Mouse (Mus musculus) ovary, postnatal 36 days (tissue): ENCODE measurements at regions not wholly inside any gene's neighbourhood (a gene's known extent, or its start where the extent isn't known, plus 50 kb on each side); places are given as distances from the start of the nearest gene placed in this dataset.
"Not testable (repeated sequence)": the region's sequence is repeated elsewhere in the genome, so short reads cannot be mapped to it uniquely, and the experiment has no call there.

ENCODE experiments used
- DNase-seq: peaks from one replicate; pipeline ENCODE4 v3.0.0; 2022; ENCODE audit warnings: low spot score, mixed read lengths

DNA sequence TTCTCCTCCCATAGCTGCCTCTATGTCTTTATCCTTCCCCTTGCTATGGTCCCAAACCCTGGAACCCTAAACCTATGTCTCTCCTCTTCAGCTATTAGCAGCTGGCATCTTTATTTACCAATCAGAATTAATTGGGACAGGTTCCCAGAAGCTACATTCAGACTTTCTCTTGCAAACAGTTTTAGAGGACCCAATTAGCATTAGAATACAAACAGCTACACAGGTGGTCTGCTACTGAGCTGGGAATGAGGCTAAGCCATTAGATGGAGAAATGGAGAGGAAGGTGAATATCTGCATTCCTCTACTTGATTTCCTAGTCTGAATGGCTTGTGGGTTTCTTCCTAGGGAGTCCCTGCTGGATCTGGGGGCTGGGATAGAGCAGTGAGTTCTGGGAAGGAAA is 611.9 kb downstream of the A830018L16Rik start:
- no peak for DNase-seq

DNA sequence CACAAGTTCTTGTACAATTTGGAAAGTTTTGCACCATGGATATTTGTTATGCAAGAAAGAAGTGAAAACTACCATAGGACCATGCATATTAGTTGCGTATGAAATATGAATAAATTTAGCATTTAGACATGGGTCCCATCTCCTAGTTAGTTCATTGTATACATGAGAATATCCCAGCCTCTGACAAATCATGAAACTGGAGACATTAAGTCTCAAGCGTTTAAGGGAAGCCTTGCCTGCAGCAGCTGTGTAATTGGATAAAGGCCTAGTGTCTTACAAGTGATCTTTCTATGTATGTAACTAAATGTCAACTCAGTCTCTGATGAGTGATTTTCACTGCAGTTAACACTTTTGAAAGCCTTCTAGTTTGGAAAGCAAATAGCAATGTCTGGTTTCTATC is 613.5 kb downstream of the A830018L16Rik start:
- no peak for DNase-seq

DNA sequence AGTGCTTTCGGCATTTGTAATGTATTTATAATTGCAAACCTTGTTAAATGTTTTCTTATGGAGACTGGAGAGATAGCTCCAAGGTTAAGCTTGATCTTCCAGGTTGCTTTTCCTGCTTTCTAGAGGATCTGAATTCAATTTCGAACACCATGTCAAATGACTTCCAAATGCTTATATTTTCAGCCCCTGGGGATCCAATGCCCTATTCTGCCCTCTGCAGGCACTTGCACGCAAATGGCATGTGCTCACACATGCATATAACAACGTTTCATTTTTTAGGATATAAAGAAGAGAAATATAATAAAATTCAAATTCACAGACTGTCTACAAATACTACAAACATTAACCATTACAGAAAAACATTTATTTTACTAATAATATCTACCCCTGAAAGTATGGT is 614.2 kb downstream of the A830018L16Rik start:
- no peak for DNase-seq

DNA sequence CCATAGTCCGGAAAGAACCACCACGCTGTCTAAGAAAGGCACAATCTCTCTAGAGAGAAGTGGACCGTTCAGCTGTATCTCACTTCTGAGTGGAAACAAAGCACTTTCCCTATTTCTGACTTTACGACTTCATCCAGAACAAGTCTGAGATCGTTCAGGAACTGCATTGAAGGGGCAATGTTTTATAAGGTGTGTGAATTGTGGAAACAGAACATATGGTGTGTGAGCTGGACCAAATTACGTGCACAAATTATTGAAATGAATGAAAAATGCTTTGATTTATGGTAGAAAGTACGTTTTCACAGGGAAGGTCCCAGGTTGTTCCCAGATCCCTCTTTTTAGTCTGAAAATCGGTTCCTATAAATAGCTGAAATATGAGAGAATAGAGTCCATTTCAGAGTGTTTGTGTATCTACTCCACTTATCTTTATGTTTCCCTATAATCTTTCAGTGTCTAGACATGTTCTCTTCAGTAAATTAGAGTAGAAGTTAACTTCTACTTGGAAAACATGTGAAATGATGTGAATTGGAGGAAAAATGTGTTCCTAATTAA is 638.1 kb downstream of the A830018L16Rik start:
- no peak for DNase-seq

DNA sequence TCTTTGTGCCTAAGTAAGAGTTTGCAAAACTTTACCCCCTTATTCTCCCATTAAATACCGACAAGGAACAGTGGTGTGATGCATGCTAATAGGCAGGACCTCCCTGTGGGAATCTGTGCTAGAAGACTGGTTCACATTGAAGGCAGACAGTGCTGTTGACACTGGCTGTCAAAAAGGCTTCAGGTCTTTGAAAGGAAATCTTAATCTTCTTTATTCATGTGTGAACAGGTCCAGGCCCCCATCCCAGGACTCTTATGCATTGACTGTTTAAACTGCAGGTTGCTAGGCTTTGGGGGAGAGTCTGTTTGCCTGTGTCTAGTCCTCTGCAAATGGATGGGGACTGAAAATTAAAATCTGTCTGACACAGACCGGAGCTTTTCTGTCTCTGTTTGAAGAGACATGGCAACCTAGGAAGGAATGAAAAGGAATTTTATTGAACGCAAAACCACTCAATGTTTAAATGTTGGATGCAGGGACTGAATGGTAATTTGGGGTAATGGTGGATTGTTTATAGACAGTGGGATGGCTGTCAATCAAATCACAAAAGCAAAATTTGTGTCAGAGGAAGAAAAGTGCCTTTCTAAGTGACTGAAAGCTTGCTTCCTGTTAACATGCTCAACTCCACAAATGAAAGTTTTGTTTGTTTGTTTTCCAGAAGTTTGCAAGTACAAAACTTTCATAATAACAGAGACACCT is 642.1 kb downstream of the A830018L16Rik start:
- no peak for DNase-seq

DNA sequence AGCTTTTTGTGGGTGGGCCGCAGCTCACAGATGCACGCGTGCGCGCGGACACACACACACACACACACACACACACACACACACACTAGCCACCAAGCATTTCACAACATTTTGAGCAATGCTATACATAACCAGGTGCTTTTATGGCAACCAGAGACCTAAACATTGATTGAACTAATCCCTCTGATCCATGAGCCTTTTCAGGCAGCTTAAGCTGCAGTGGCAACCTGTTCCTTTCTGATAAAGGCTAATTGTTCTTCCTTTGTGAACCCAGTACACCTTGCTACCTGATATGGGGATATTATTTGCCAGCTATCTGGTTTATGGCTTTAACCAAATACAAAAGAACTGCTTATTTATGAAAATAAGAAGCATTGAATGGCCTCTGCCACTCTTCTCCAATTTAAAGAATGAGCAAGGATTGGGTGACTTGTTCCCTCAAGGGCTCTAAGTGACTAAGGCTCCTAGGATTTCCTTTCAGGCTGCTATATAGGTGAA is 651.2 kb downstream of the A830018L16Rik start:
- no peak for DNase-seq

DNA sequence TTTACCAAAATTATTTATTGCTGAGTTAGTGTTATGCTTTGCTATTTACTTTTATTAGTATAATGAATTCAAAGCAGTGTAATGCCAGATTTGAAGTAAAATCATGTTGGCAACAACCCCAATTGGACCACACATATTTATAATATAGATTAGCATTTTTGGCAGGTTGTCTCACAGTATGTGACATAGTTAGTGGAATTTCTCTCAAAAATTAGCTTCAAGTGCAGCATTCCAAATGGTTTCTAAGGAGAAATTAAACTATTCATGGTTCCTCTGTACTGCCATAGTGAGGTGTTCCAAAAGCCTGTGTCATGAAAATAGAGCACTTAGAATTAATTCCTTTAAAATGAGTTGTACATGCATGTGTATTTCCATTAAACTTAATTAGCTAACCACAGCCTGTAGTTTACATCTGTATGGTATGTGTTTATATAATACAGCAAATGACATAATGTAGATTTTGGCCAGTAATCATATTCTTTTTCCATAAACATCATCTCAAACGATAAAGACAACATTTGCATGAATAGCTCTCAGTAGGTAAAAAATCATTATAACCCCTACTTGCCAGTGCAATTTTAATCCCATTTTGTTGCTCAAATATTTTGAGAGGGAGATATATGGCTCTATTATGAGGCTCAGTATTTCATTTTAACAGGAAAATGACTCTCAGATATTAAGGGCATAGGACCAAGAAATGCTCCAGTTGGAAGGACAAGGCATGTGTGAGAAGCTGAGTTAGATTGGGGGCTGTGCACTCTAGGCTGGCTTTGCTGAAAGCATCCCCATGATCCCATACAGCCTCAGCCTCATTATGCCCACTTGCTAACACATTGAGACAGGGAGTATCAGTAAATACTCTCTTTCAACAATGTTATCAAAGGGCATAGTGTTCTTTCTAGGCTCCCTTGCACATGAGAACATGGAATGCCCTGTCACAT is 678.9 kb downstream of the A830018L16Rik start:
- no peak for DNase-seq

DNA sequence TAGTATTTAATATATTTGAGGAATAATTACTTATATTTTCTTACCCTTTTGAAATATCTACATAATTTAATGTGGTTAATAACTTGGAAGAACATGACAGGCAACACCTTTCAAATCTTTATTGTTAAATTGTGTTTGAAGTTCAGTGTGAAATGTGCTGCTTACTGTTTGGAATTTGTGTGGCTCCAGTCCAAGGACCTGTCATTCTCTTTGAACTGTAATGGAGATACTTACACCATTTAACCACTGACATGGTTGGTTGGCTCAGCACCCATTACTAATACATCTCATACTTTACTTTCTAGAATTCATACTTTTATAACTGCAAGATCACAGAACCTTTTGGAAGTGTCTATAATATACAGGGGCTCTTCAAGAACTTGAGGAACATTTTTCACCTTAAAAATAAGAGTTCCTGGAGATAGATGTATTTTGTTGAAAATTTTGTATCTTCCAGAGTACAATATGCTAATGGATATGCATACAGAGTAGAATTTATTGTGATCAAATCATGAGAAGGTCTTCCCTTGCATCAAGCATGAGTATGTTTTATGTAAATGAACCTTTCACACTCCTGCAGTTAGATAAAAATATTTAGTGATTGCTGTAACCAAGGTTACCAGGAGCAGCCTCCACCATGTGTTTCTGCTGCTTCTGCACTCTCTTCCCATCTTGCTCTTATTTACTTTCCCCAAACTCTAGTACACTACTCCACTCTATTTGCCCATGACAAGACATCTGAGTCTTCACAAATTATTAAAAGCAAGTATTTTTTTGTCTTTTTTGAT is 701.3 kb downstream of the A830018L16Rik start:
- no peak for DNase-seq

DNA sequence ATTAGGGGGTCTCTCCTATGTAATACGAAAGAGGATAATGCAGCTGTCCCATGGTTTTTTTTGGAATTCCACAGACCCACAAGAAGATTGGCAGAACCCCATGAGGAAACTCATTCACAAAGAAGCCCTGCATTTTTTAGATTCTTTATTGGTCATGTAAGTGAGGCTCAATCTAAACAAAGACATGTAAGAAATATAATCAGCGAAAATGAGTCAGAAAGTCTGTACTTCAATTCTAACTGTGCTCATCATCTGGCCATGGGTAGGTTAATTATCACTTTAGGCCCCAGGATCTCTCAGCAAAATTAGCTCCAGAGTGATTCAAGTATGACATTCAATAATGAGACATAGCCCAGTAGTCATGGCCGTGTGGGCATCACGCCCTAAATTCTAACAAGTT is 703.2 kb downstream of the A830018L16Rik start:
- DNase-seq: no peak

DNA sequence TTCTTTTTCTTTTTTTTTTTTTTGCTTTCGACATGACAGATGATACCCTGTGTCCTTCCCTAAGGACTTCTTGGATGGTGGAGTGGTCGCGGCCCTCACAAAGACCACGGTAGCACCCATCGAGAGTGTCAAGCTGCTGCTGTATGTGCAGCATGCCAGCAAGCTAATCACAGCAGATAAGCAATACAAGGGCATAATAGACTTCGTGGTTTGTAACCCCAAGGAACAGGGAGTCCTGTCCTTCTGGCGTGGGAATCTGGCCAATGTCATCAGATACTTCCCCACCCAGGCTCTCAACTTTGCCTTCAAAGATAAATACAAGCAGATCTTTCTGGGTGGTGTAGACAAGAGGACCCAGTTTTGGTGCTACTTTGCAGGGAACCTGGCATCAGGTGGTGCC is 707.0 kb downstream of the A830018L16Rik start:
- peak; percentile 20 for DNase-seq

DNA sequence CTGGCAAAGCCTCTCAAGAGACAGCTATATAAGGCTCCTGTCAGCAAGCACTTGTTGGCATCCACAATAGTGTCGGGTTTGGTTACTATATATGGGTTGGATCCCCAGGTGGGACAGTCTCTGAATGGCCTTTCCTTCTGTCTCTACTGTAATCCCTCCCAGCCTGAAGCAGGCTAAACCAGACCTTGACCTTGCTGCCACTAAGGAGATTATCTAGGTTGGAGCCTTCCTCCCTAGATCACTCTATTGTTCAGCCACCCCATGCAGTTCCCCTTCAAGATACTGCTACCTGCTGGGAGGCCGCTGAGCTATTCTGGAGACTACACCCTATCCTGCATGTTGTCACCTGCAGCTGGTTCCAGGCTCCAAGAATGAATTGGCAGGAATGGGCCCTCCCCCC is 712.7 kb downstream of the A830018L16Rik start:
- not testable (repeated sequence) for DNase-seq

DNA sequence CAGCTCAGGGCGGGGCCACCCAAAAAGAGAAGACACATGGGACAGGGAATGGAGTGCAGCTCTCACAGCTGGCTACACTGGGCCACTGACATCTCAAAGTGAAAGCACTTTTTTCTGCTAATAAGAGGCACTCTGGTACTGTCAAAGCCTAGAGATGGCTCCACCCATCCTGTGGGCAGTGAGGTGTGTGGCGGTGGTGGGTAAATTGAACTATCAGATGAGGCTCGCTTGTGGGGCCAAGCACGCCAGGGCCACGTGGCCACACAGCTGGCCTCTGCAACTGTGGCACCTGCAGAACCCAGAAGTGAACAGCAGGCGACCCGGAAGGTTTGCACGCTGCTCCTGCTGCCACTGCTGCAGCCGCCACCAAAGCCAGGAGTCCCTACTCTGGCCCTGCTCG is 756.6 kb downstream of the A830018L16Rik start:
- no peak for DNase-seq

DNA sequence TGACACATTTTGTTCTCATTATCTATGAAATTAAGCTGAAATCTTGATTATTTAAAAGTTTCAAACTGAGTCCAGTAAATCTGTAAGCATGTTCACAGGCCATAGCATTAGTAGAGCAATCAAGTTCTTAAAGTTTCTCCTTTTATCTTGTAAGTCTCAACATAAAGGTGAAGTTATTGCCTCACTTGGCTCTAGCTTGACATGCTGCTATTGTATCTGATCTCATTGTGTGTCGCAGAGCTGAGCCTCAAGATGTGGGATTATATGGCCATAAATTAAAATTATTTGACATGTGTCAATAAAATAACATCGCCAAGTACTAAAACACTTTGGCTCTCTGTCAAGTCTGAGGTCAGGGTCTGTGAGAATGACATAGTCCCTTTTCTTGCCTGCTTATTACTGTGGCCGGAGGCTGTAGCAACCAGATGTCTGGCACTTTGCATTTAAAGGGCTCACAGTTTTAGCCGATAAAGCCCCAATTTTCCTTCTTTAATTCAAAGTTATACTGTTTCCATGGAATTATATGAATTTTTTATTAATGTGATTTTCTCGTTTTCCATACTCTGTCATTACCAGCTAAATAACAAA is 775.8 kb downstream of the A830018L16Rik start:
- no peak for DNase-seq

DNA sequence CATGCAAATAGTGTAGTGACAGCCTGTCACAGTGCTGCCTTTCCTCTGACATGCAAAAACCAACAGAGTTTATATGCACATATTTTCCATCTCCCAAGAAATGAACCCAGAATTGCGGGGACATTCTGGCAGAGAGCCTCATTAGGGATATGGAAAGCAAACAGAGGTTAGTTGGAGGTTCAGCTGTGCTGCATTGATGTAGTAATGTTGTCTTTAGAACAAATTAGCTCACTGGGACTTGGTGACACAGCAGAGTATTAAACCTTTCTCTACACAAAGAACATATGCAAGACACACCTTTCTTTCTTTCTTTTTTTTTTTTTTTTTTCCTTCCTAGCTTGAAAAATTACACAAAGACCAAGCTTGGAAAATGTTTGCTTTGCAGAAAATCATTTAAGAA is 778.7 kb downstream of the A830018L16Rik start:
- DNase-seq: no peak

DNA sequence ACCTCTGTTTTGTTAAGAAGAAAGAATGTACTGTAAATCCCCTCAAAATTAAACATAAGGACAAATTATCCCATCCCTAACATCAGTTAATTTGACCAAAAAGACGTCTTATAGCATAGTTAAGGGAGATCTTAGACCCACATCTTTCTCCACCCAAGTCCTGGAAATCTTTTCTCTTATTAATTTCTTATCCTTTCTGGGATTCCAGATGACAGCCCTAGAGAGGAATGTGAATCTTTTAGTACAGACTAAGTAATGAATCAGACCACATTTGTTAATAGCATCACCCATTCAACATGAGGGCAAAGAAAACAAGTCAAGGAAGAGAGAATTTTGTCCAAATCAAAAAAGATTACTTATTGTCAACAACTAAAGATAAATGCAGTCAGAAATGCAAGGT is 817.2 kb downstream of the A830018L16Rik start:
- DNase-seq: no peak

DNA sequence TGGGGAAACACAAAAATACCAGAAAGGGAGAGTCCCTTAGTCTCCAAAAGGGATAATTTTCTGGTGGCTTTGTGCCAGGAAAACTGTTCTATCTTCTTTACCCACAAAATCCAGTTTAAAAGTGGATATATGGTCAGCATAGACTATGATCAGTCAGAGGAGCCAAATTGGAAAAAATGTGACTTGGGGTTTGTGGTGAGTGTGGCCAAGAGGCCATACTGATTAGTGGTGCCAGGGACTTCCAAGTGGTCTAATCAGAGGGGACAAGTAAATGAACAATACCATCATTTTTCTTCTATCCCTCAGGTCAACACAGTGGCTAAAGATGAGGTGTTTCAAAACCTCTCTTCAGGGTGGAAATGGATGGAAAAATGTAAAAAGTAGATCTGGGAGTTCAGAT is 828.2 kb downstream of the A830018L16Rik start:
- no peak for DNase-seq

DNA sequence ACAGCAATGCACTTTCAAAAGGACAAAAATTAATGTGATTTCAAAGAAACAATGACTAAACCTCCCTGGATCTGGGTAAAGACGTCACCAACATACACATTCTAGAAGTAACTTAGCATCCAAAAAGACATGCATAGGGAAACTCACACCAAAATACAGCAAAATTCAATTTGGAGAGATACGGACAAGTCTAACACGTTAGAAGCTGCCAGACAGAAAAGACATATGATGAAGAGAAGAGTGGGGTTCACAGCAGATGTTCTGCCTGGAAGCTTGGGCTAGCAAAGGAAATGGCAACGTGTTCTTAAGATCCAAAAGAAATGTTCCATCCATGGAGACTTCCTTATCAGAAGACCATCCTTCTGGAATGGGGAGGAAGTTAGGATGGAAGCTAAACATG is 868.6 kb downstream of the A830018L16Rik start:
- no peak for DNase-seq

DNA sequence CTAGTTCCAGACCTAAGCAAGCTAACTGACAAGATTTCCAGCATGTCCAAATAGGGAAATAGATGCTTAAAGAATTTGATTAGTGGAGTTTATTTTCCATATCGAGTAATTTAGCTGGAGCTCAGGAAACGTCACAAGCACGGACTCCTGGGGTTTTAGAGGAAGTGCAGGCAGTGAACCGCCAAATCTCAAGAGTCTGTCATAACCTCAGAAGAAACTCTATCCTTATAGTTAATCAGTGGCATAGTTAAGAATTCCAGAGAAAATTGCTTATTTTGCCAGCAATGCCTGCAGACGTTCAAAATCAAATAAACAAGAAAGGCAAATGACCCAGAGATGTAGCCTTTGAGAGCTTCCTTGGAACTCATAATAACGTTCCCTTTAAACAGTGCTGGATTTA is 871.6 kb downstream of the A830018L16Rik start:
- DNase-seq: no peak

DNA sequence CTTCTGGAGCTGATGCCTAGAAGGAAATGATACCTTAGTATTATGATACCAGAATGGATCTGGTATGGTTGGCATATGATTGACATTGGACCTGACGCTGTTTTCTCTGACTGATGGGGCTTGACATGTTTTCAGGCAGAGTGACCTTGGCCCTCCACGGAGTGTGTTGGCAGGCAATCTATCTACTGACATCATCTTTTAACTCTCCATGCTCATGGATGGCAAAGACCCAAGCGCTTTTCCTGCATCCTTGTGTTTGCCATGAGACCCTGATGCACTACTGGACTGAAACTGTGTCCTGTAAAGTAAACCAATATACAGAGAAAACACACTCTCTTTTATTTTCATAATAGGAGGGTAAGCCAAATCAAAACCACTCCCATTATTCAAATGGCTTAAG is 872.1 kb downstream of the A830018L16Rik start:
- DNase-seq: no peak

DNA sequence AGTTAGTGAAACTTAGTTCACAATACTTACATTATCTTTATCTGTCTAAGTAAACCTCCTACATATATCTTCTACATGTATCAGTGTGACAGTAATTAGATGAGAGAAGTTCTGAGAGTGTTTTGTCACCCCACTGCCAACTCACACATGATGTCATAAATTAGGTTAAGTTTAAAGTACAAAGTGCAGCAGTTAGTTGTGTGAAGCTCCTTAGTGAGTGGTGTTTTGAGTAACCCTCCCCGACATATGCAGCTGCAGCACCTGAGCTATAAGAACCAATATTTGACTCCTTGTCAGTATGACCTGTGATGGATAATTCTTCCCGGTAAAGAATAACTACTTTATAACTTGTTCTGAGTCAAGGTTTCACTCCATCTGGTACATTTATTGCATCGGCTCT is 874.6 kb downstream of the A830018L16Rik start:
- no peak for DNase-seq

DNA sequence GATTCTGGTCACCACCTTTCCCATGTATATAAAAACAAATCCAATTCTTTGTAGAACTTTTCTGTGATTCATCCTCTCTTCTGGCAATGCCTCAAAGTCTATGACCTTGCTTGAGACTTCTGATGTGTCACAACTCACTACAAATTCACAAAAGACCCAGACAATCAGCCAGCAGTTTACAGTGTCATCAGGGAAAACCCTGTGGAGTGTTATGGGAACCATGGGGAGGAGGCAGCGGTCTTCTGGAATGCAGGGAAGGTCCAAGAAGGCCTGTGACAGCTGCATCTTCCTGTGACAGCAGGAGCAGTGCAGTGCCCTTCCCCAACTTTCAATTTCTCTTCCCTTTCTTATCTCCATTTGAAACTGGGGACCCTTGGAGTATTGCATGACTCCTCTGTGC is 877.9 kb downstream of the A830018L16Rik start:
- no peak for DNase-seq

DNA sequence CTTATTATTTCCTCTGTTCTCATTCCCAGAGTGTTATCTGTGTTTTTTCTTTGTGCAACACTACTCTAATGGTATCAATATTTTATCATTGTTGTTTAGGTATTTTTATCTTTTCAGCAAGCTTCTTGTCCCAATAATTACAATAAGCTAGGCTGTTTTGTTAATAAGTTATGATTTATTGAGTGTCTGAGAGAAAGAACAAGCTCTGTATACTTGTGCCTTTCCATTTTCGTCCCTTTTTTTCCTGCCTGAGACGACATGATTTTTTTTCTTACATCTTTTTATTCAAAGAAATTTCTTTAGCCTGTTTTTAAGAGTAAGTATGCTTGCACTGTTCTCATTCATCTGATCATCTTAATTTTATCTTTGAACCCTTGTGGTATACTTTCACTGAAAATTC is 904.1 kb downstream of the A830018L16Rik start:
- no peak for DNase-seq
